Mouse (Mus musculus): ENCODE data around the gene Manba.

Gene Manba

GRCm38 (mm10) chr3:135586060-135586459 is 100.6 kb downstream of the Manba start:
- DNase-seq = no peak

GRCm38 (mm10) chr3:135586471-135586880 is 101.1 kb downstream of the Manba start:
- DNase-seq = no peak

GRCm38 (mm10) chr3:135590471-135590870 is 105.1 kb downstream of the Manba start:
- no peak for DNase-seq

GRCm38 (mm10) chr3:135591376-135591775 is 106.0 kb downstream of the Manba start:
- no peak for DNase-seq

- DNase-seq = no peak
Measured at GRCm38 (mm10) chr3:135592011-135592410, 106.6 kb downstream of the Manba start.

GRCm38 (mm10) chr3:135594238-135594917 is 109.0 kb downstream of the Manba start:
- DNase-seq = no peak

- no peak for DNase-seq
Measured at GRCm38 (mm10) chr3:135597014-135597413, 111.6 kb downstream of the Manba start.

GRCm38 (mm10) chr3:135598355-135598754 is 112.9 kb downstream of the Manba start:
- no peak for DNase-seq

GRCm38 (mm10) chr3:135602731-135603130 is 117.3 kb downstream of the Manba start:
- DNase-seq = no peak

GRCm38 (mm10) chr3:135604626-135605417 is 119.4 kb downstream of the Manba start:
- DNase-seq = no peak

GRCm38 (mm10) chr3:135605474-135605873 is 120.1 kb downstream of the Manba start:
- DNase-seq = no peak

- DNase-seq = no peak
Measured at GRCm38 (mm10) chr3:135606592-135606991, 121.2 kb downstream of the Manba start.

- DNase-seq = no peak
Measured at GRCm38 (mm10) chr3:135607021-135607420, 121.6 kb downstream of the Manba start.

- DNase-seq = no peak
Measured at GRCm38 (mm10) chr3:135607660-135608473, 122.5 kb downstream of the Manba start.

- DNase-seq = peak; percentile 51
Measured at GRCm38 (mm10) chr3:135610221-135610620, 124.8 kb downstream of the Manba start.

GRCm38 (mm10) chr3:135614376-135614775 is 129.0 kb downstream of the Manba start:
- no peak for DNase-seq

GRCm38 (mm10) chr3:135616730-135617129 is 131.3 kb downstream of the Manba start:
- no peak for DNase-seq

Data from right cerebral cortex, postnatal 14 days (tissue).